Mouse (Mus musculus) adrenal gland, adult (tissue): ENCODE results near the gene Cacnb3.

Experiments used
- DNase-seq, 2 experiments: peaks; one replicate each; pipeline ENCODE4 v3.0.0; 2022 to 2023; ENCODE audit warnings: low spot score in 1 of 2; ENCODE audit not compliant: inconsistent age in 2 of 2

The Cacnb3 gene

GRCm38 (mm10) chr15:98674994-98675545 is 44.4 kb downstream of the Cacnb3 start:
- DNase-seq = no peak

- peak in 1 of 2 experiments; percentile 31 for DNase-seq
These were observed 45.1 kb downstream of the Cacnb3 start for GRCm38 (mm10) chr15:98675634-98676250.

GRCm38 (mm10) chr15:98676471-98676870 is 45.8 kb downstream of the Cacnb3 start:
- peak in 1 of 2 experiments; percentile 41 for DNase-seq

GRCm38 (mm10) chr15:98676940-98677728 is 46.5 kb downstream of the Cacnb3 start, which contains the start of gene Rnd1:
Gene Rnd1 (minus strand): TSS chr15:98677461.
- DNase-seq = peak; percentile 87 to 94

GRCm38 (mm10) chr15:98677977-98678376 is 47.3 kb downstream of the Cacnb3 start:
- no peak for DNase-seq

GRCm38 (mm10) chr15:98680660-98681059 is 50.0 kb downstream of the Cacnb3 start:
- no peak for DNase-seq

- no peak for DNase-seq
These were observed 51.0 kb downstream of the Cacnb3 start for GRCm38 (mm10) chr15:98681633-98682032.

GRCm38 (mm10) chr15:98683177-98683576 is 52.5 kb downstream of the Cacnb3 start:
- no peak for DNase-seq

- no peak for DNase-seq
These were observed 53.1 kb downstream of the Cacnb3 start for GRCm38 (mm10) chr15:98683746-98684145.

- DNase-seq = no peak
These were observed 55.3 kb downstream of the Cacnb3 start for GRCm38 (mm10) chr15:98685926-98686325.

GRCm38 (mm10) chr15:98689682-98690081 is 59.0 kb downstream of the Cacnb3 start:
- DNase-seq = no peak

GRCm38 (mm10) chr15:98691486-98692147 is 61.0 kb downstream of the Cacnb3 start:
- DNase-seq = no peak

- DNase-seq = peak; percentile 37 to 56
These were observed 61.6 kb downstream of the Cacnb3 start for GRCm38 (mm10) chr15:98692171-98692715.
